Mouse (Mus musculus) mature B cell (primary cell): Measurements from ENCODE around the gene Myoz2.

Experiments
- in situ Hi-C: fragments of 300-500 bp; cut with MboI; formaldehyde crosslinking; loops from 2 replicates; pipeline ENCODE4 v1.14.3; 2019

Myoz2 gene

GRCm38 (mm10) chr3:123007386-123007785, 27.4 kb downstream of the Myoz2 start:
- in situ Hi-C loops: no loop called here

- in situ Hi-C loops: no loop called here
These were observed 33.8 kb downstream of the Myoz2 start for GRCm38 (mm10) chr3:123001053-123001452.

GRCm38 (mm10) chr3:122998511-122998910, 36.3 kb downstream of the Myoz2 start:
- in situ Hi-C loops: no loop called here

GRCm38 (mm10) chr3:122996968-122997367, 37.8 kb downstream of the Myoz2 start:
- in situ Hi-C loops: no loop called here

GRCm38 (mm10) chr3:122986906-122987305, 47.9 kb downstream of the Myoz2 start:
- in situ Hi-C loops: no loop called here

GRCm38 (mm10) chr3:122986386-122986785, 48.4 kb downstream of the Myoz2 start:
- in situ Hi-C loops: no loop called here

- in situ Hi-C loops: no loop called here
These were observed 49.5 kb downstream of the Myoz2 start for GRCm38 (mm10) chr3:122985183-122985944.

GRCm38 (mm10) chr3:122984249-122985182, 50.3 kb downstream of the Myoz2 start, which contains the start of gene Usp53:
TSS of gene Usp53 (minus strand) at chr3:122984510.
- in situ Hi-C loops: no loop called here

- in situ Hi-C loops: no loop called here
These were observed 51.0 kb downstream of the Myoz2 start for GRCm38 (mm10) chr3:122983849-122984248.

GRCm38 (mm10) chr3:122975964-122976363, 58.9 kb downstream of the Myoz2 start:
- in situ Hi-C loops: no loop called here

GRCm38 (mm10) chr3:122975363-122975762, 59.5 kb downstream of the Myoz2 start:
- in situ Hi-C loops: no loop called here

GRCm38 (mm10) chr3:122974833-122975232, 60.0 kb downstream of the Myoz2 start:
- in situ Hi-C loops: no loop called here

- in situ Hi-C loops: no loop called here
These were observed 62.5 kb downstream of the Myoz2 start for GRCm38 (mm10) chr3:122972126-122972822.

GRCm38 (mm10) chr3:122968391-122968790, 66.4 kb downstream of the Myoz2 start:
- in situ Hi-C loops: no loop called here

GRCm38 (mm10) chr3:122964301-122964700, 70.5 kb downstream of the Myoz2 start:
- in situ Hi-C loops: no loop called here
